Mouse (Mus musculus) heart, embryonic 16.5 days (tissue): Measurements from ENCODE around the gene Mars. TPM values are rescaled to one million over a fixed set of nuclear protein-coding genes. Genes with fewer than 3 reads are reported as not detected.

Experiments
- ATAC-seq: fragments of 200-750 bp; cut with Nextera tagmentation; replicated peaks from 2 replicates; pipeline ENCODE4 v1.8.0; 2017; ENCODE audit warnings: moderate number of reproducible peaks; ENCODE audit not compliant: insufficient read depth, low FRiP score; ENCODE audit errors: extremely low read depth
- H3K27ac ChIP-seq: fragments of 300-500 bp; sonication (generic); 2 replicates; pipeline ENCODE4 v1.5.1; 2014; ENCODE audit warnings: mild to moderate bottlenecking, low read length, control low read depth, moderate library complexity
- H3K27me3 ChIP-seq: fragments of 300-500 bp; sonication (generic); 2 replicates; pipeline ENCODE4 v1.6.1; 2014; ENCODE audit warnings: low read length, mixed read lengths; ENCODE audit not compliant: control insufficient read depth, insufficient read depth
- H3K36me3 ChIP-seq: fragments of 300-500 bp; sonication (generic); 2 replicates; pipeline ENCODE4 v1.6.1; 2014; ENCODE audit not compliant: control insufficient read depth, insufficient read depth
- H3K4me1 ChIP-seq: fragments of 300-500 bp; sonication (generic); 2 replicates; pipeline ENCODE4 v1.6.1; 2014; ENCODE audit warnings: low read length, mixed read lengths; ENCODE audit not compliant: control insufficient read depth, insufficient read depth
- H3K4me2 ChIP-seq: fragments of 300-500 bp; sonication (generic); 2 replicates; pipeline ENCODE4 v1.6.1; 2014; ENCODE audit warnings: low read depth, mild to moderate bottlenecking, control low read depth, low read length
- H3K4me3 ChIP-seq: fragments of 300-500 bp; sonication (generic); 2 replicates; pipeline ENCODE4 v1.5.1; 2014; ENCODE audit warnings: mild to moderate bottlenecking, control low read depth, low read length
- H3K9ac ChIP-seq: fragments of 300-500 bp; sonication (generic); 2 replicates; pipeline ENCODE4 v1.6.1; 2014; ENCODE audit warnings: low read length, control low read depth
- H3K9me3 ChIP-seq: fragments of 300-500 bp; sonication (generic); replicated peaks from 2 replicates; pipeline ENCODE4 v1.6.1; 2016; ENCODE audit warnings: low read length; ENCODE audit not compliant: control insufficient read depth
- WGBS: fragments of 180-500 bp; shearing (Covaris S2); extraction: QIAGEN DNeasy Blood & Tissue Kit; methylation state at CpG from one replicate; pipeline ENCODE4 v1.1.7; 2014; 5-methylcytosine and 5-hydroxymethylcytosine counted together
- polyA plus RNA-seq: library from polyadenylated mRNA; unstranded; fragments of >200 nt; fragmentation: Nextera tagmentation; extraction: Ambion mirVana; gene quantifications from 2 replicates; pipeline ENCODE4 v1.2.1, GENCODE M21; 2015

The Mars gene
- polyA plus RNA-seq, 1 experiment from 2014 or later: 81.2 TPM

DNA sequence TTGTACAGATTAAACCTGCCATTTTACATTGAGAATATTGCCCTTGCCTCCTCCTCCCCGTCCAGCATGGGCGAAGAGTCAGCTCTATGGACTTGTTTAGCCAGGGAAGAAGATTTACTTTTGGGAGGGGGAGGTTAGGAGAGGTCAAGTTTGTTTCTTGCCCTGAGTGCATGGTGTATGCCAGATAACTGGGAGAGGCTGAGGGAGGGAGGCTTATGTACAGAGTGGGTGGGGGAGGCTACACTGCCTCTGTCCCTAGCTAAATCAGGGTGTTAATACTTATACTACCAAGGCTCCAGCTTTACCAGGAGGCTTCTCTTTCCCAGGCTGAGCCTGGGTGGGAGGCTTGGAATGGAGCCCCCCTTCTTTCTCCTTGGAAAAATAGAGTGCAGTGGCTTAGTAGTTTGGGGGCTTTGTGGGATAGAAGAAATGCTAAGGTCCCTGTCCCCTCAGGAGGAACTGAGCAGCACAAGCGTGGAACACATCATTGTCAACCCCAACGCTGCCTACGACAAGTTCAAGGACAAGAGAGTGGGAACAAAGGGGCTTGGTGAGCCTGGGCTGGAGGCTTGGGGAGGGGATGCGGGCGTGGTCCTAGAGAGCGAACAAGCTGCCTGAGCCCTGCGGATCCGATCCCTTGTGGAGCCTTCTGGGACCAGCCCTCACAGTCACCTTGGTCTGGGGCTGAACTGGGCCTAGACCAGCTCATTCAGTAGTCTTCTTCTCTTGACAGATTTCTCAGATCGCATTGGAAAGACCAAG lies 37.1 kb downstream of the Mars start:
- Histone ChIP-seq H3K27ac (no peak overlapping the region), H3K4me2 (no peak overlapping the region), H3K9me3 (no peaks in the 10 kb centered on the region), H3K36me3 (peaks cover 69% of the 10 kb centered on the region), H3K27me3 (no peaks in the 10 kb centered on the region), H3K4me1 (peaks cover 3% of the 10 kb centered on the region; the same call in 1 of the 2 replicates), H3K9ac (no peak overlapping the region), H3K4me3 (no peak overlapping the region)
- ATAC-seq: no peak
- 84% methylated on average over 11 of the region's 11 CpGs for WGBS

DNA sequence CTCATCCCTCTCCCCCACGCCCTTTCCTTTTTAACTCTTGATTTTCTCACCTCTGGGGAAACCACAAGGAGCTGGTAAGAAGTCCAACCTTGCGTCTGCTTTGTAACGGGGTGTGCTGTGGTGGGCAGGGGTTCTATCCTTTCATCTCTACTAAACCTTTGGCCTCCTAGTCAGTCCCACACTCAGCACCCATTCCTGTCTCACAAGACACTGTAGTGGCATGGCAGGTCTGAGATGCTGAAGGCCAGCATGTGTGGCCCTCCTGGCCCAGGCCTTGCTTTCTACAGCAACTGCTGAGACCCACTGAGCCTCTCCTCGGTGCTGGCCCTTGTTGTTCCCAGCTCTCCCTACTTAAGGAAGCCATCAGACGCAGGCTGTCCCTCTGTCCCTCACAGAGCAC lies 39.2 kb downstream of the Mars start:
- Histone ChIP-seq H3K4me2 (no peak overlapping the region), H3K4me3 (no peak overlapping the region), H3K27me3 (no peaks in the 10 kb centered on the region), H3K9me3 (no peaks in the 10 kb centered on the region), H3K4me1 (peaks cover 17% of the 10 kb centered on the region), H3K27ac (no peak overlapping the region), H3K9ac (no peak overlapping the region), H3K36me3 (peaks cover 53% of the 10 kb centered on the region)
- ATAC-seq: no peak
- WGBS: 87% methylated on average over 5 of the region's 5 CpGs

DNA sequence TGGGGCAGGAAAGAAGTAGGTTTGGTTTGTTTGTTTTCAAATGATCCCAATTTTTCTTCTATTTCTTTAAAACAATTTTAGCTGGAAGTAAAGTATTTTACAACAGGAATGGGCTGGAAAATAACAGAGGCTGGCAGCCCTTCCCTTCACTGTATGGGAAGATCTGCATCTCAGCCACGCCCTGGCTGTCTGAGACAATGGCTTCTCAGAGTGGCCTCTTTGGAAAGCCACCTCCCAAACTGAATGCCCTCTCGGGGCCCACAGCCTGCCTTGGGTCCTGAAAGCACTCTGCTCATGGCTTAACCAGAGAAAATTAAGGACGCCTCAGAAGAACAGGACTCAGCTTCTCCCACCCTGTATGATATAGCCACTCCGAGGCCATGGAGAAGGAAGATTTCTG lies 41.7 kb downstream of the Mars start:
- ATAC-seq: no peak
- Histone ChIP-seq H3K9me3 (no peaks in the 10 kb centered on the region), H3K4me2 (no peak overlapping the region), H3K27me3 (no peaks in the 10 kb centered on the region), H3K27ac (no peak overlapping the region), H3K9ac (no peak overlapping the region), H3K36me3 (peaks cover 29% of the 10 kb centered on the region), H3K4me3 (no peak overlapping the region), H3K4me1 (peaks cover 22% of the 10 kb centered on the region)
- 81% methylated on average over 4 of the region's 4 CpGs for WGBS

DNA sequence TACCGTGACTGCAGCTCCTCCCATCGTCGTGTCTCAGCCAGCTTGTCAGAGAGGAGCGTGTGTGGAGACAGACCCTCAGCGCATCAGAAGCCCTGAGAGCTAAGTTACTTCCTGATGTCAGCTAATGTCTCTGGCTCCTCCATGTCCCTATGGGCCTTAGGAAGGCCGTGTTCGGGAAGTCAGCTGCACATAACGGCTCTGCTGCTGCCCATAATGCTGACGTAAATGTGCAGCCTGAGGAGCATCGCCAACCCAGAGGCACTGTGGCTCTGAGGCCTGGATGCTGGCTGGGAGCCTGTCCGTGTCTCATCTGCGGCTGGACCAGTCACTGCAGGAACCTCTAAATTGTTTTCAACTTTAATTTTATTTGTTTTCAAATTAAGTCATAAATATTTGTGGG lies 42.5 kb downstream of the Mars start:
- WGBS: 75% methylated on average over 12 of the region's 12 CpGs
- Histone ChIP-seq H3K4me3 (no peak overlapping the region), H3K4me1 (peaks cover 22% of the 10 kb centered on the region), H3K27me3 (peaks cover 4% of the 10 kb centered on the region; the same call in 1 of the 2 replicates), H3K9me3 (no peaks in the 10 kb centered on the region), H3K9ac (no peak overlapping the region), H3K4me2 (no peak overlapping the region), H3K36me3 (peaks cover 26% of the 10 kb centered on the region), H3K27ac (0 out of 2 replicates have a peak overlapping the region, but pooled peaks have one; percentile 36)
- ATAC-seq: no peak

GRCm38 (mm10) chr10:127268401-127268800 lies 43.2 kb downstream of the Mars start:
- Histone ChIP-seq H3K4me1 (peaks cover 21% of the 10 kb centered on the region), H3K27ac (peak overlapping the region; percentile 36; the same call in 1 of the 2 replicates), H3K4me2 (no peak overlapping the region; the same call in 1 of the 2 replicates), H3K9ac (peak overlapping the region; percentile 4; the same call in 1 of the 2 replicates), H3K36me3 (peaks cover 26% of the 10 kb centered on the region), H3K27me3 (peaks cover 7% of the 10 kb centered on the region), H3K4me3 (no peak overlapping the region), H3K9me3 (no peaks in the 10 kb centered on the region)
- no peak for ATAC-seq
- WGBS: 44% methylated on average over 5 of the region's 5 CpGs

DNA sequence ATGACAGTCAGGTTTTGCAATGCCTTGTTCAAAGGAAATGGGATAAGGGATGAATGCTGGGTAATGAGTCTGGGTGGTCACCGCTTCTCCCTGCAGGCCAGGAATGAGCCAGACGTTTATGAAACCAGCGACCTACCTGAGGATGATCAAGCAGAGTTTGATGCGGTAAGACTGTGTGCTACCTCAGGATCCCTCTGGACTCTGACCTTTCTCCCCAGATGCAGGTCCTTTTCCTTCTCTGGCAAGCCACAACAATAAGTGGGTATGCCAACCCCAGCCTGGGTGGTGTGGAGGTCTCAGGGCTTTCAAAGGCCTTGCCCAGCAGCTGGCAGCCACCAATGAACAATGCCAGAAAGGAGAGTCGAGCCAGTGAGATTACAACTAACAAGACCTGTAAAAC lies 44.3 kb downstream of the Mars start:
- H3K9me3 ChIP-seq: no peaks in the 10 kb centered on the region
- H3K36me3 ChIP-seq: peaks cover 17% of the 10 kb centered on the region
- ATAC-seq: no peak
- H3K27ac ChIP-seq: no peak overlapping the region
- H3K9ac ChIP-seq: peak overlapping the region; percentile 94
- H3K4me1 ChIP-seq: peaks cover 25% of the 10 kb centered on the region
- peak overlapping the region; percentile 69 for H3K4me3 ChIP-seq
- H3K27me3 ChIP-seq: peaks cover 17% of the 10 kb centered on the region
- 61% methylated on average over 5 of the region's 5 CpGs for WGBS
- H3K4me2 ChIP-seq: peak overlapping the region; percentile 86

DNA sequence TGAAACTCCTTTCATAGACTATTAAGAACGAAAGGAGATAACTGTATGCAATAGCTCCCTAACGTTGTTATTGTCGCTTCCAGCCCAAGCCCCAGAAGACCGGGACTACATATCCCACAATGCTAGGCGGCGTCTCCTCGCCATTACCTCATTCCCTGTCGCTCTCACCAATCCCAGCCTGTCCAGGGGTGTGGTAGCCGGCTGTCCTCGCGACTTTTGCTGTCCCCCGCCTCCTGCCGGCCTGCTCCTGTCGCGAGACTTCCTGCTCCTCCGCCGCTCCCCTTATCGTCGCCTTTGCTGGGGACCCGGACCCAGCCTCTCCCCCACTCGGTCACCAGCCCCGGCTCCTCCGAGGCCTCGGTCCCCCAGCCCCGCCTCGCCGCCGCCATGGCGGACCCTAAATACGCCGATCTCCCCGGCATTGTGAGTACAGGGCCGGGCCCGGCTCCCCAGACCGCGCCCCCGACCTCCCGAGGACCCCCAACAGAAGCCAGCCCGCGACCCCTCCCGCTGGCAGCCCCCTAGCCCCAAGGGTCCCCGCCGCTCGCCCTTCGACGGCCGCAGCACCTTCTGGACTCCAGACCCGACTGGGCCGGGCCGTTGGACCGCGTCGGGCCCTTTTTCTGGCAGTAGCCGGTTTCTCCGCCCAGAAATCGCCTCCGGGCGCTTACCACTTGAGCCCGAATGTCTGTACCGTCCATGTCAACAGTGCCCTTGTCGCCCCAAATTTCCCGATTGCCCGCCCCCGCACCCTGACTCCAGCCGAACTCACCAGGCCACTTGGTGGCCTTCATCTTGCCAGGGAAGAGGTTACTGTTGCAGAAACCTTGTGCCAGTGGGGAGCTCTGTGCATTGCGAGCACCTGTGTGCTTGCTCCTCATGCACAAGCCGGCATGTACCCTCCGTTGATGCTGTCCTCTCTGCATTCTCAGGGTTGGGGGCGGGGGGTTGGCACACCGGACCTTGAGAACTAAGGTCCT lies 45.2 kb downstream of the Mars start, which contains the start of gene Dctn2:
TSS of gene Dctn2 (plus strand) at position 257 of the 980 bp plus-strand sequence.
- peaks cover 12% of the 10 kb centered on the region for H3K36me3 ChIP-seq
- peak within 1 kb of the TSS; percentile 94 for H3K9ac ChIP-seq
- H3K4me2 ChIP-seq: peak within 1 kb of the TSS; percentile 86
- H3K4me3 ChIP-seq: peak within 1 kb of the TSS; percentile 69
- WGBS: under 1% methylated on average over 69 of the region's 70 CpGs
- peak; percentile 99 for ATAC-seq
- peaks cover 24% of the 10 kb centered on the region for H3K27me3 ChIP-seq
- H3K4me1 ChIP-seq: peaks cover 25% of the 10 kb centered on the region
- peak within 1 kb of the TSS; percentile 72 for H3K27ac ChIP-seq
- no peaks in the 10 kb centered on the region for H3K9me3 ChIP-seq

DNA sequence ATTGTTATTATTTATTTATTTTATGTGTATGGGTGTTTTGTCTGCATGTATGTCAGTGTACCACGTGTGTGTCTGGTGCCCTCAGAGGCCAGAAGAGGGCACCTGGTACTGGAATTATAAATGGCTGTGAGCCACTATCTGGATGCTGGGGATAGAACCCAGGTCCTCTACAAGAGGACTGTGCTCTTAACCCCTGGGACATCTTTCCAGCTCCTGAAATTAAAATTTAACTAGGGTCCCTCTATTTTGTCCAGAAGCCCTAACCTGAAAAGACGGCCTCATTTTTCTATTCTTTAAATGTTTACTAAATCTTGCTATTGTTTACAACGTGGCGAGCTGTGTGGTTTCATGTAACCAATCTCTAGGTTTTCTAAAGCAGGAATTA lies 45.9 kb downstream of the Mars start:
- ATAC-seq: no peak
- Histone ChIP-seq H3K4me2 (peak overlapping the region; percentile 43), H3K9ac (no peak overlapping the region; the same call in 1 of the 2 replicates), H3K4me1 (peaks cover 25% of the 10 kb centered on the region), H3K36me3 (peaks cover 6% of the 10 kb centered on the region), H3K4me3 (peak overlapping the region; percentile 69), H3K27ac (no peak overlapping the region), H3K27me3 (peaks cover 30% of the 10 kb centered on the region), H3K9me3 (no peaks in the 10 kb centered on the region)
- 25% methylated on average over 4 of the region's 4 CpGs for WGBS
